Mouse (Mus musculus) cerebellum, adult 2 months (tissue): ENCODE measurements at regions not wholly inside any gene's neighbourhood (a gene's known extent, or its start where the extent isn't known, plus 50 kb on each side); places are given as distances from the start of the nearest gene placed in this dataset.

Experiments used
- CTCF ChIP-seq: fragments of 200-500 bp; IDR thresholded peaks from 2 replicates; pipeline ENCODE4 v1.5.1; 2011; ENCODE audit warnings: low read depth, mild to moderate bottlenecking, control low read depth, low read length, moderate library complexity, borderline replicate concordance; ENCODE audit not compliant: insufficient read depth
- POLR2A ChIP-seq: fragments of 200-500 bp; IDR thresholded peaks from 2 replicates; pipeline ENCODE4 v1.6.1; 2011; ENCODE audit warnings: low read length, control low read depth, borderline replicate concordance; ENCODE audit not compliant: insufficient read depth

DNA sequence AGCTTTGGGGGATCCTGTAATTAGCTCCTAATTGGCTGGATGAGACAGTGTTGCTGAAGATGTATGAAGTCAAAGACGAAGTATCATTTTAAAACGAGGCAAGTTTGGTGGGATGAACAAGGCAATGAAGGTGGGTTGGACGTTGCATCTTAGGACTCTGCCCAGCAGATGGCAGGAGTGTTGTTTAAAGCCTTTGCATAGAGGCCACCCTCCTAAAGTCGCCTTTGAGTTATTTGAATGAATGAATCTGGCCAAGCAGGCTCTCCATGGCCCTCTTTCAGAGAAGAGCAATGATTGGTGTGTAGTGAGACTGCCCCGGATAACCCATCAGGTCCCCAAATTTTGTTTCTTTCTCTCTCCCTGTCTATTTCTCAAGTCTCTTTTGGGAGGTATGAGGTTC lies 77.5 kb upstream of the Shisa3 start:
- TF ChIP-seq POLR2A (no peak), CTCF (no peak)
